Mouse (Mus musculus): ENCODE measurements around the gene Prpf4. TPM values are rescaled to one million over a fixed set of nuclear protein-coding genes. Genes with fewer than 3 reads are reported as not detected.

The Prpf4 gene
- polyA plus RNA-seq, 1 experiment from 2014 or later: 28.2 TPM

DNA sequence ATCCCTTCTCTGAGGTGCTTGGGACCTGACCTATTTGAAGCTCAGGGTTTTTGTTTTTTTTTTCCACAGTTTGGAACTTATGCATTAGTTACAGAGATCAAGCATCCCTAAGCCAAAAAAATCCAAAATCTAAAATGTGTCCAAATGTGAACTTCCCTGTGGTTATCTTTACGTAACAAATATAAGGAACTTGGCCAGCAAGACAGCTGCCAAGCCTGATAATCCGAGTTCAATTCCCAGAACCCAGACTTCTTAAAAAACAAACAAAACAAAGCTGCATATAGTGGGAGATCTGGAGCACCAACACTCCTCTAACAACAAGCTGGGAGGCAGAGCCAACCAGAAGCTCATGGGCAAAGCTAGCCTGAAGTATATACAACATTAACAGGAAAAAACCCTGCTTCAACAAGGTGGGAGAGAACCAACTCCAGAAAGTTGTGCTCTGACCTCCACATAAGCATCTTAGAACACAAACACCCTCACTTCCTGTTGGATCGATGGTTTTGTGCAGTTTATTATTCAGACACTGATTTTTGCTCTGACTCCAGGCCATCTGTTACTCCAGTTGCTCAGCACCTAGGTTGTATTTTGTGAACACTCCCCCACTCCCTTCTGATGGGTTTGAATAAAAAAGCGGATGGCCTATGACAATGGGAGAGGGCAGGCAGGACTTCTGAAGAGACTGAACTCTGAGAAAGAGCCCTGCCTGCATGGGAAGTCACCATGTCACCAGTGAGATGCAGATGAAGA, 10.8 kb upstream of the Prpf4 start:
- no peak for ATAC-seq (ENCODE audit: insufficient read depth, low FRiP score, low TSS enrichment)
- peaks cover 16% of the 10 kb centered on the region for H3K36me3 ChIP-seq (ENCODE audit: control insufficient read depth, insufficient read depth, low read length)
- 89% methylated on average over 4 of the region's 4 CpGs for WGBS
- DNase-seq (ENCODE audit: low spot score): no peak
- no peak overlapping the region for H3K27ac ChIP-seq (ENCODE audit: low read depth, low read length)
- no peak overlapping the region for H3K4me3 ChIP-seq (ENCODE audit: low read depth, low read length)
- H3K4me1 ChIP-seq (ENCODE audit: control insufficient read depth, insufficient read depth, low read length): no peaks in the 10 kb centered on the region
- no peak overlapping the region for H3K4me2 ChIP-seq (ENCODE audit: low read depth)
- no peaks in the 10 kb centered on the region for H3K27me3 ChIP-seq (ENCODE audit: control insufficient read depth, insufficient read depth, low read length)
- no peaks in the 10 kb centered on the region for H3K9me3 ChIP-seq (ENCODE audit: control insufficient read depth, low read length)
- H3K9ac ChIP-seq (ENCODE audit: low read length): no peak overlapping the region

- WGBS: 98% methylated on average over 3 of the region's 3 CpGs
These were observed 9.6 kb upstream of the Prpf4 start for GRCm38 (mm10) chr4:62398956-62399355.

GRCm38 (mm10) chr4:62406133-62406532, 2.5 kb upstream of the Prpf4 start:
- Histone ChIP-seq H3K9me3 (ENCODE audit: control insufficient read depth, low read length) (no peaks in the 10 kb centered on the region), H3K36me3 (ENCODE audit: control insufficient read depth, insufficient read depth, low read length) (peaks cover 6% of the 10 kb centered on the region), H3K4me1 (ENCODE audit: control insufficient read depth, insufficient read depth, low read length) (no peaks in the 10 kb centered on the region; the same call in none of the 2 replicates), H3K27ac (ENCODE audit: low read depth, low read length) (no peak overlapping the region), H3K4me3 (ENCODE audit: low read depth, low read length) (no peak overlapping the region), H3K9ac (ENCODE audit: low read length) (no peak overlapping the region), H3K27me3 (ENCODE audit: control insufficient read depth, insufficient read depth, low read length) (no peaks in the 10 kb centered on the region), H3K4me2 (ENCODE audit: low read depth) (no peak overlapping the region)
- DNase-seq (ENCODE audit: low spot score) (no peak), ATAC-seq (ENCODE audit: insufficient read depth, low FRiP score, low TSS enrichment) (no peak)
- 89% methylated on average over 4 of the region's 4 CpGs for WGBS

More at GRCm38 (mm10) chr4:62398956-62399355, 9.6 kb upstream of the Prpf4 start:
- H3K27me3 ChIP-seq (ENCODE audit: control insufficient read depth, insufficient read depth, low read length): no peaks in the 10 kb centered on the region
- ATAC-seq (ENCODE audit: insufficient read depth, low FRiP score, low TSS enrichment) (no peak), DNase-seq (ENCODE audit: low spot score) (no peak)
- H3K9me3 ChIP-seq (ENCODE audit: control insufficient read depth, low read length): no peaks in the 10 kb centered on the region
- H3K4me3 ChIP-seq (ENCODE audit: low read depth, low read length): no peak overlapping the region
- H3K27ac ChIP-seq (ENCODE audit: low read depth, low read length): no peak overlapping the region
- H3K4me2 ChIP-seq (ENCODE audit: low read depth): no peak overlapping the region
- no peak overlapping the region for H3K9ac ChIP-seq (ENCODE audit: low read length)
- peaks cover 16% of the 10 kb centered on the region for H3K36me3 ChIP-seq (ENCODE audit: control insufficient read depth, insufficient read depth, low read length)
- no peaks in the 10 kb centered on the region for H3K4me1 ChIP-seq (ENCODE audit: control insufficient read depth, insufficient read depth, low read length)

- Histone ChIP-seq H3K4me2 (ENCODE audit: low read depth) (peak overlapping the region; percentile 40), H3K9ac (ENCODE audit: low read length) (peak overlapping the region; percentile 79), H3K4me3 (ENCODE audit: low read depth, low read length) (peak overlapping the region; percentile 78), H3K9me3 (ENCODE audit: control insufficient read depth, low read length) (no peaks in the 10 kb centered on the region), H3K27me3 (ENCODE audit: control insufficient read depth, insufficient read depth, low read length) (no peaks in the 10 kb centered on the region), H3K4me1 (ENCODE audit: control insufficient read depth, insufficient read depth, low read length) (no peaks in the 10 kb centered on the region; the same call in none of the 2 replicates), H3K36me3 (ENCODE audit: control insufficient read depth, insufficient read depth, low read length) (no peaks in the 10 kb centered on the region), H3K27ac (ENCODE audit: low read depth, low read length) (no peak overlapping the region)
- ATAC-seq (ENCODE audit: insufficient read depth, low FRiP score, low TSS enrichment) (peak; percentile 63), DNase-seq (ENCODE audit: low spot score) (peak; percentile 71)
- WGBS: under 1% methylated on average over 35 of the region's 35 CpGs
These were observed 641 bp upstream of the Prpf4 start for GRCm38 (mm10) chr4:62407730-62408582.

- 39% methylated on average over 6 of the region's 6 CpGs for WGBS
- ATAC-seq (ENCODE audit: insufficient read depth, low FRiP score, low TSS enrichment) (no peak), DNase-seq (ENCODE audit: low spot score) (no peak)
- no peaks in the 10 kb centered on the region; the same call in none of the 2 replicates for H3K4me1 ChIP-seq (ENCODE audit: control insufficient read depth, insufficient read depth, low read length)
- H3K27me3 ChIP-seq (ENCODE audit: control insufficient read depth, insufficient read depth, low read length): no peaks in the 10 kb centered on the region
- H3K27ac ChIP-seq (ENCODE audit: low read depth, low read length): no peak overlapping the region
- peak overlapping the region; percentile 83 for H3K9ac ChIP-seq (ENCODE audit: low read length)
- H3K36me3 ChIP-seq (ENCODE audit: control insufficient read depth, insufficient read depth, low read length): peaks cover 3% of the 10 kb centered on the region; the same call in 1 of the 2 replicates
- H3K4me3 ChIP-seq (ENCODE audit: low read depth, low read length): peak overlapping the region; percentile 78
- H3K9me3 ChIP-seq (ENCODE audit: control insufficient read depth, low read length): no peaks in the 10 kb centered on the region
- H3K4me2 ChIP-seq (ENCODE audit: low read depth): peak overlapping the region; percentile 62
These were observed 1.0 kb downstream of the Prpf4 start for GRCm38 (mm10) chr4:62409615-62410014.

DNA sequence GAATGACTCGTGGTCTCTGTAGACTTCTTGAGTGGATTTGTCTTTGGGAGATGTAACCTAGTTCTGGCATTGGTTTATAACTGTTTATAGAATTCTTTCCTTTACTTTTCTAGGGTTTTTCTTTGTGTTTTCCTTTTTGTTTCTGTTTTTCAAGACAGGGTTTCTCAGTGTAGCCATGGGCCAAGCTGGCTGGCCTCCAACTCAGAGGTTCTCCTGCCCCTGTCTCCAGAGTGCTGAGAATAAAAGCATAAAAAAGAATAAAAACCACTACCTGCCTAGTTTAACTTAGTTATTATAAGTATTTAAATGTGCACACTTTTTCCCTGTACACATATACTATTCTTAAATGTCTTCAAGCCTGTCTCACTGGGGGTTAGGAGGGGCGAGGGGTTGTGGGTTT, 1.7 kb downstream of the Prpf4 start:
- H3K9ac ChIP-seq (ENCODE audit: low read length): no peak overlapping the region
- DNase-seq (ENCODE audit: low spot score): no peak
- no peak overlapping the region for H3K4me3 ChIP-seq (ENCODE audit: low read depth, low read length)
- peak overlapping the region; percentile 62; the same call in 1 of the 2 replicates for H3K4me2 ChIP-seq (ENCODE audit: low read depth)
- H3K4me1 ChIP-seq (ENCODE audit: control insufficient read depth, insufficient read depth, low read length): no peaks in the 10 kb centered on the region; the same call in none of the 2 replicates
- H3K9me3 ChIP-seq (ENCODE audit: control insufficient read depth, low read length): no peaks in the 10 kb centered on the region
- no peak for ATAC-seq (ENCODE audit: insufficient read depth, low FRiP score, low TSS enrichment)
- H3K27me3 ChIP-seq (ENCODE audit: control insufficient read depth, insufficient read depth, low read length): no peaks in the 10 kb centered on the region
- 90% methylated on average over 2 of the region's 2 CpGs for WGBS
- no peak overlapping the region for H3K27ac ChIP-seq (ENCODE audit: low read depth, low read length)
- peaks cover 3% of the 10 kb centered on the region for H3K36me3 ChIP-seq (ENCODE audit: control insufficient read depth, insufficient read depth, low read length)

DNA sequence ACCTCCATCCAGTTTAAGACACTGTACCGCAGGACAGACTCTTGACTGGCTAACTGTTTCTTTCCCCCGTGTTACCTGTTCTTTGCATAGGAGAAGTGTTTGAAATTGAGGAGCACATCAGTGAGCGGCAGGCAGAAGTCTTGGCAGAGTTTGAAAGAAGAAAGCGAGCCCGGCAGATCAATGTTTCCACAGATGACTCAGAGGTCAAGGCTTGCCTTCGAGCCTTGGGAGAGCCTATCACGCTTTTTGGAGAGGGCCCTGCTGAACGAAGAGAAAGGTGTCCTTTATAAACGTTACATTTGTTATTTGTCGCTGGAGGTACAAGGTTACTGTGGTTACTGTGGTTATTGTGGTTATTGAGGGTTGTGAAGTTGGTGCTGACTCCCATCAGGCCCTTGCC, 3.0 kb downstream of the Prpf4 start:
- Histone ChIP-seq H3K4me2 (ENCODE audit: low read depth) (no peak overlapping the region), H3K36me3 (ENCODE audit: control insufficient read depth, insufficient read depth, low read length) (peaks cover 3% of the 10 kb centered on the region), H3K9ac (ENCODE audit: low read length) (no peak overlapping the region), H3K4me1 (ENCODE audit: control insufficient read depth, insufficient read depth, low read length) (no peaks in the 10 kb centered on the region; the same call in none of the 2 replicates), H3K27me3 (ENCODE audit: control insufficient read depth, insufficient read depth, low read length) (no peaks in the 10 kb centered on the region), H3K9me3 (ENCODE audit: control insufficient read depth, low read length) (no peaks in the 10 kb centered on the region), H3K27ac (ENCODE audit: low read depth, low read length) (no peak overlapping the region), H3K4me3 (ENCODE audit: low read depth, low read length) (no peak overlapping the region)
- ATAC-seq (ENCODE audit: insufficient read depth, low FRiP score, low TSS enrichment): no peak
- WGBS: 94% methylated on average over 10 of the region's 10 CpGs
- no peak for DNase-seq (ENCODE audit: low spot score)

DNA sequence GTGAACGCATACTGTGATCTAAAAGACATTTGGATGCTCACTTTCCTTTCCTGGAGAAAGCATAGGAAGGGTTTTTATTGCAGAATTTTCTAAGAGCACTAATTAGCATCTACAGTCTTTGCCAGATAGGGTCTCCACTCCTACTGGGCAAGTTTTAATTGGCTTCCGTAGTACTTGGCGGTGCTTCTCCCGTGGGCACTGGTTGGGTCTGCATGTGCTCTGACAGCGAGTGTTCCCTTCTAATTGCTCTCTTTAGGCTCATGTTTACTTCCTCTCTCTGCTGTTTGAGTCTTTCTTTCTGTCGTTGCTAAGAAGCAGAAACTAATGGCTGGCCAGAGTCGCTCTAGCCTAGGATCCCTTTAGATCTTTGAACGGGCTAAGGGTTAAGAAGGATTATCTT, 9.9 kb downstream of the Prpf4 start:
- H3K36me3 ChIP-seq (ENCODE audit: control insufficient read depth, insufficient read depth, low read length): peaks cover 29% of the 10 kb centered on the region
- H3K9me3 ChIP-seq (ENCODE audit: control insufficient read depth, low read length): no peaks in the 10 kb centered on the region
- no peak overlapping the region for H3K4me2 ChIP-seq (ENCODE audit: low read depth)
- H3K4me3 ChIP-seq (ENCODE audit: low read depth, low read length): no peak overlapping the region
- H3K4me1 ChIP-seq (ENCODE audit: control insufficient read depth, insufficient read depth, low read length): no peaks in the 10 kb centered on the region
- ATAC-seq (ENCODE audit: insufficient read depth, low FRiP score, low TSS enrichment) (no peak), DNase-seq (ENCODE audit: low spot score) (no peak)
- H3K27ac ChIP-seq (ENCODE audit: low read depth, low read length): no peak overlapping the region
- 94% methylated on average over 8 of the region's 8 CpGs for WGBS
- H3K27me3 ChIP-seq (ENCODE audit: control insufficient read depth, insufficient read depth, low read length): no peaks in the 10 kb centered on the region
- no peak overlapping the region for H3K9ac ChIP-seq (ENCODE audit: low read length)
